Mouse (Mus musculus) MEL (cell line): ENCODE results near the gene Adtrp. TPM values are rescaled to one million over a fixed set of nuclear protein-coding genes. Genes with fewer than 3 reads are reported as not detected.

ENCODE experiments used
- DNase-seq: peaks from one replicate; pipeline ENCODE4 v3.0.0; 2011; ENCODE audit warnings: low read depth, low spot score
- H3K27ac ChIP-seq: 2 replicates; pipeline ENCODE4 v1.5.1; 2012; ENCODE audit warnings: low read depth, mild to moderate bottlenecking, control low read depth, low read length, moderate library complexity; ENCODE audit not compliant: control insufficient read depth
- H3K27me3 ChIP-seq, 2 experiments: fragments of 150-350 bp in 1 of 2; sonication (generic) in 1 of 2; 2 replicates each; pipeline ENCODE4 v1.6.1; 2012; ENCODE audit warnings: low read length in 2 of 2, mild to moderate bottlenecking in 2 of 2, improper control_type of control experiment in 1 of 2, moderate library complexity in 1 of 2; ENCODE audit not compliant: insufficient read depth in 2 of 2, control insufficient read depth in 1 of 2
- H3K36me3 ChIP-seq, 2 experiments: 2 replicates each; pipeline ENCODE4 v1.6.1; 2012 to 2014; ENCODE audit warnings: low read length in 2 of 2, improper control_type of control experiment in 1 of 2, inconsistent platforms in 1 of 2, mild to moderate bottlenecking in 1 of 2; ENCODE audit not compliant: insufficient read depth in 2 of 2, control insufficient read depth in 1 of 2
- H3K4me1 ChIP-seq, 2 experiments: fragments of 150-350 bp in 1 of 2; sonication (generic) in 1 of 2; 2 replicates each; pipeline ENCODE4 v1.6.1; 2012; ENCODE audit warnings: low read length in 2 of 2, improper control_type of control experiment in 1 of 2, mild to moderate bottlenecking in 1 of 2; ENCODE audit not compliant: insufficient read depth in 2 of 2, control insufficient read depth in 1 of 2
- H3K4me3 ChIP-seq, 2 experiments: fragments of 150-350 bp in 1 of 2; sonication (generic) in 1 of 2; 2 replicates each; pipeline ENCODE4 v1.5.1; 2012; ENCODE audit warnings: low read depth in 2 of 2, low read length in 2 of 2, mild to moderate bottlenecking in 2 of 2, moderate library complexity in 2 of 2, control low read depth in 1 of 2, improper control_type of control experiment in 1 of 2; ENCODE audit not compliant: control insufficient read depth in 1 of 2, insufficient read depth in 1 of 2
- H3K79me2 ChIP-seq: 2 replicates; pipeline ENCODE4 v1.6.1; 2012; ENCODE audit warnings: mild to moderate bottlenecking, low read length, moderate library complexity; ENCODE audit not compliant: control insufficient read depth, poor library complexity, insufficient read depth
- H3K9ac ChIP-seq: 2 replicates; pipeline ENCODE4 v1.6.1; 2012; ENCODE audit warnings: low read depth, mild to moderate bottlenecking, control low read depth, low read length, moderate library complexity; ENCODE audit not compliant: control insufficient read depth, poor library complexity, severe bottlenecking
- H3K9me3 ChIP-seq: fragments of 150-350 bp; sonication (generic); replicated peaks from 2 replicates; pipeline ENCODE4 v1.6.1; 2012; ENCODE audit warnings: mild to moderate bottlenecking, low read length, improper control_type of control experiment, moderate library complexity; ENCODE audit not compliant: insufficient read depth
- BHLHE40 ChIP-seq: IDR thresholded peaks from 2 replicates; pipeline ENCODE4 v1.6.1; 2012; ENCODE audit warnings: low read depth, mild to moderate bottlenecking, inconsistent platforms, low read length, improper control_type of control experiment, borderline replicate concordance
- CHD1 ChIP-seq: IDR thresholded peaks from 2 replicates; pipeline ENCODE4 v1.6.1; 2012; ENCODE audit warnings: low read depth, mild to moderate bottlenecking, inconsistent platforms, low read length, improper control_type of control experiment
- CTCF ChIP-seq, 3 experiments: IDR thresholded peaks in 2 of 3; conservative IDR thresholded peaks in 1 of 3; 2 replicates each; pipeline ENCODE4 v1.5.1; 2011 to 2012; ENCODE audit warnings: low read length in 3 of 3, low read depth in 2 of 3, mild to moderate bottlenecking in 2 of 3, improper control_type of control experiment in 1 of 3, inconsistent platforms in 1 of 3, mixed read lengths in 1 of 3, moderate library complexity in 1 of 3; ENCODE audit not compliant: control insufficient read depth in 1 of 3, insufficient read depth in 1 of 3, poor library complexity in 1 of 3, severe bottlenecking in 1 of 3
- E2F4 ChIP-seq: IDR thresholded peaks from 2 replicates; pipeline ENCODE4 v1.6.1; 2011; ENCODE audit warnings: low read depth, low read length, improper control_type of control experiment, borderline replicate concordance
- EP300 ChIP-seq, 2 experiments: IDR thresholded peaks; 2 replicates each; pipeline ENCODE4 v1.6.1; 2011; ENCODE audit warnings: improper control_type of control experiment in 2 of 2, low read length in 2 of 2, low read depth in 1 of 2, mild to moderate bottlenecking in 1 of 2
- ETS1 ChIP-seq: IDR thresholded peaks from 2 replicates; pipeline ENCODE4 v1.6.1; 2012; ENCODE audit warnings: low read depth, mild to moderate bottlenecking, inconsistent platforms, low read length, improper control_type of control experiment, moderate library complexity
- GABPA ChIP-seq: IDR thresholded peaks from 2 replicates; pipeline ENCODE4 v1.6.1; 2012; ENCODE audit warnings: low read depth, mild to moderate bottlenecking, inconsistent platforms, low read length, improper control_type of control experiment, moderate library complexity
- KAT2A ChIP-seq: conservative IDR thresholded peaks from 2 replicates; pipeline ENCODE4 v1.6.1; 2012; ENCODE audit warnings: low read depth, low read length, improper control_type of control experiment, inconsistent platforms
- MAFK ChIP-seq: IDR thresholded peaks from 2 replicates; pipeline ENCODE4 v1.6.1; 2011; ENCODE audit warnings: low read depth, mild to moderate bottlenecking, low read length, improper control_type of control experiment, borderline replicate concordance
- MAX ChIP-seq: IDR thresholded peaks from 2 replicates; pipeline ENCODE4 v1.6.1; 2011; ENCODE audit warnings: low read length, improper control_type of control experiment
- MAZ ChIP-seq: IDR thresholded peaks from 2 replicates; pipeline ENCODE4 v1.6.1; 2012; ENCODE audit warnings: low read depth, mild to moderate bottlenecking, inconsistent platforms, low read length, improper control_type of control experiment
- MXI1 ChIP-seq: IDR thresholded peaks from 2 replicates; pipeline ENCODE4 v1.6.1; 2011; ENCODE audit warnings: mild to moderate bottlenecking, low read depth, low read length, improper control_type of control experiment
- NELFE ChIP-seq: IDR thresholded peaks from 2 replicates; pipeline ENCODE4 v1.6.1; 2011; ENCODE audit warnings: low read depth, low read length, improper control_type of control experiment
- NRF1 ChIP-seq: IDR thresholded peaks from 2 replicates; pipeline ENCODE4 v1.6.1; 2014; ENCODE audit warnings: low read depth, mild to moderate bottlenecking, inconsistent platforms, low read length, improper control_type of control experiment, moderate library complexity; ENCODE audit not compliant: poor library complexity, insufficient read depth, severe bottlenecking
- POLR2AphosphoS2 ChIP-seq: IDR thresholded peaks from 2 replicates; pipeline ENCODE4 v1.6.1; 2011; ENCODE audit warnings: low read length, improper control_type of control experiment
- POLR2AphosphoS5 ChIP-seq: IDR thresholded peaks from 2 replicates; pipeline ENCODE4 v1.6.1; 2012; ENCODE audit warnings: low read depth, borderline replicate concordance, mild to moderate bottlenecking, inconsistent platforms, low read length, moderate library complexity, mixed read lengths
- RAD21 ChIP-seq: IDR thresholded peaks from 2 replicates; pipeline ENCODE4 v1.6.1; 2011; ENCODE audit warnings: mild to moderate bottlenecking, low read depth, low read length, improper control_type of control experiment
- SIN3A ChIP-seq: IDR thresholded peaks from 2 replicates; pipeline ENCODE4 v1.6.1; 2012; ENCODE audit warnings: low read length, improper control_type of control experiment, inconsistent platforms
- SMC3 ChIP-seq: IDR thresholded peaks from 2 replicates; pipeline ENCODE4 v1.6.1; 2011; ENCODE audit warnings: low read depth, low read length, improper control_type of control experiment
- TAL1 ChIP-seq: IDR thresholded peaks from 2 replicates; pipeline ENCODE4 v1.6.1; 2012; ENCODE audit warnings: mild to moderate bottlenecking, inconsistent platforms, low read length, moderate library complexity, mixed read lengths
- TCF12 ChIP-seq: IDR thresholded peaks from 2 replicates; pipeline ENCODE4 v1.6.1; 2014; ENCODE audit warnings: low read depth, mild to moderate bottlenecking, inconsistent platforms, low read length, improper control_type of control experiment, moderate library complexity
- UBTF ChIP-seq: IDR thresholded peaks from 2 replicates; pipeline ENCODE4 v1.6.1; 2012; ENCODE audit warnings: low read depth, mild to moderate bottlenecking, inconsistent platforms, low read length, improper control_type of control experiment, moderate library complexity, borderline replicate concordance; ENCODE audit not compliant: insufficient read depth
- USF1 ChIP-seq: IDR thresholded peaks from 2 replicates; pipeline ENCODE4 v1.6.1; 2014; ENCODE audit warnings: low read depth, mild to moderate bottlenecking, inconsistent platforms, low read length, improper control_type of control experiment, moderate library complexity
- USF2 ChIP-seq, 2 experiments: IDR thresholded peaks; 2 replicates each; pipeline ENCODE4 v1.6.1; 2011 to 2012; ENCODE audit warnings: improper control_type of control experiment in 2 of 2, low read length in 2 of 2, borderline replicate concordance in 1 of 2, inconsistent platforms in 1 of 2, low read depth in 1 of 2, mild to moderate bottlenecking in 1 of 2; ENCODE audit not compliant: insufficient read depth in 1 of 2
- ZC3H11A ChIP-seq: IDR thresholded peaks from 2 replicates; pipeline ENCODE4 v1.6.1; 2012; ENCODE audit warnings: low read depth, mild to moderate bottlenecking, inconsistent platforms, low read length, improper control_type of control experiment
- polyA plus RNA-seq, 2 experiments: library from polyadenylated mRNA; stranded (reverse) in 1 of 2; unstranded in 1 of 2; fragments of >175 nt in 1 of 2; fragments of >200 nt in 1 of 2; gene quantifications; 2 replicates each; pipeline versions ENCODE4 v1.2.1 to v1.2.4; 2012; ENCODE audit warnings: low replicate concordance in 2 of 2, low read depth in 1 of 2; ENCODE audit not compliant: insufficient read length in 2 of 2, insufficient read depth in 1 of 2, missing spikeins in 1 of 2
- total RNA-seq: library from RNA; depleted of rRNA; stranded (reverse); fragments of 300-350 nt; gene quantifications from 2 replicates; pipeline ENCODE4 v1.2.3, GENCODE M21; 2012

Adtrp gene
- total and polyA plus RNA-seq, 3 experiments: not detected

- Histone ChIP-seq H3K79me2 (no peaks in the 10 kb centered on the region), H3K4me3 (no peak overlapping the region), H3K9me3 (no peaks in the 10 kb centered on the region), H3K9ac (no peak overlapping the region), H3K27me3 (no peaks in the 10 kb centered on the region), H3K27ac (no peak overlapping the region), H3K36me3 (no peaks in the 10 kb centered on the region)
- DNase-seq: no peak
- TF ChIP-seq TAL1: no peak
- TF ChIP-seq ZC3H11A: no peak
- TF ChIP-seq NELFE: no peak
- TF ChIP-seq MXI1: no peak
- TF ChIP-seq GABPA: no peak
- no peak for TF ChIP-seq TCF12
- TF ChIP-seq USF1: no peak
- TF ChIP-seq POLR2AphosphoS5: no peak
- no peak for TF ChIP-seq USF2 (IDR thresholded peaks at IDR 0.05; ENCODE audit: borderline replicate concordance in 1 of 2, insufficient read depth in 1 of 2, low read depth in 1 of 2, low read length in 2 of 2)
- no peak for TF ChIP-seq KAT2A
- TF ChIP-seq UBTF: no peak
- TF ChIP-seq NRF1: no peak
- no peak for TF ChIP-seq E2F4
- no peak for TF ChIP-seq SIN3A
- TF ChIP-seq ETS1: no peak
- TF ChIP-seq EP300 (IDR thresholded peaks at IDR 0.05; ENCODE audit: low read depth in 1 of 2, low read length in 2 of 2): no peak
- TF ChIP-seq, all 39 proteins: peak for 0
- H3K4me1 ChIP-seq: no peaks in the 10 kb centered on the region
Observed at GRCm38 (mm10) chr13:41820947-41821346, 26.5 kb downstream of the Adtrp start.

GRCm38 (mm10) chr13:41819918-41820317 is 27.6 kb downstream of the Adtrp start:
- Histone ChIP-seq H3K36me3 (no peaks in the 10 kb centered on the region), H3K9me3 (no peaks in the 10 kb centered on the region), H3K4me3 (no peak overlapping the region), H3K9ac (no peak overlapping the region), H3K27ac (no peak overlapping the region), H3K79me2 (no peaks in the 10 kb centered on the region), H3K4me1 (no peaks in the 10 kb centered on the region), H3K27me3 (no peaks in the 10 kb centered on the region)
- TF ChIP-seq POLR2AphosphoS2 (no peak), CTCF (IDR thresholded peaks at IDR 0.05 in 2 of 3, conservative IDR thresholded peaks at IDR 0.05 in 1 of 3; ENCODE audit: control insufficient read depth in 1 of 3, insufficient read depth in 1 of 3, low read depth in 2 of 3, low read length in 3 of 3, poor library complexity in 1 of 3, severe bottlenecking in 1 of 3) (no peak), RAD21 (no peak), MAFK (no peak), BHLHE40 (no peak), USF1 (no peak), EP300 (IDR thresholded peaks at IDR 0.05; ENCODE audit: low read depth in 1 of 2, low read length in 2 of 2) (no peak), UBTF (no peak), NRF1 (no peak), POLR2AphosphoS5 (no peak), SMC3 (no peak), CHD1 (no peak), MAX (no peak), ZC3H11A (no peak), MAZ (no peak)
- no peak for DNase-seq
